Mouse (Mus musculus): Measurements from ENCODE around the gene Foxp2.

Gene Foxp2

GRCm38 (mm10) chr6:15373621-15374020, 472.5 kb downstream of the Foxp2 start:
- no peak for DNase-seq (ENCODE audit: low spot score)

- no peak for DNase-seq (ENCODE audit: low spot score)
Measured at GRCm38 (mm10) chr6:15378261-15378660, 477.1 kb downstream of the Foxp2 start.

GRCm38 (mm10) chr6:15396462-15396861, 495.3 kb downstream of the Foxp2 start:
- no peak for DNase-seq (ENCODE audit: low spot score)

GRCm38 (mm10) chr6:15397485-15397884, 496.3 kb downstream of the Foxp2 start:
- DNase-seq (ENCODE audit: low spot score): no peak

GRCm38 (mm10) chr6:15401138-15401537, 500.0 kb downstream of the Foxp2 start:
- DNase-seq (ENCODE audit: low spot score): no peak

GRCm38 (mm10) chr6:15402026-15402425, 500.9 kb downstream of the Foxp2 start:
- DNase-seq (ENCODE audit: low spot score): no peak

- DNase-seq (ENCODE audit: low spot score): no peak
Measured at GRCm38 (mm10) chr6:15415099-15415498, 514.0 kb downstream of the Foxp2 start.

GRCm38 (mm10) chr6:15459701-15460100, 558.6 kb downstream of the Foxp2 start:
- DNase-seq (ENCODE audit: low spot score): no peak

- no peak for DNase-seq (ENCODE audit: low spot score)
Measured at GRCm38 (mm10) chr6:15463390-15463789, 562.2 kb downstream of the Foxp2 start.

- no peak for DNase-seq (ENCODE audit: low spot score)
Measured at GRCm38 (mm10) chr6:15465471-15465870, 564.3 kb downstream of the Foxp2 start.

- DNase-seq (ENCODE audit: low spot score): no peak
Measured at GRCm38 (mm10) chr6:15466634-15467033, 565.5 kb downstream of the Foxp2 start.

- DNase-seq (ENCODE audit: low spot score): no peak
Measured at GRCm38 (mm10) chr6:15486909-15487308, 585.8 kb downstream of the Foxp2 start.
